Mouse (Mus musculus) liver, embryonic 16.5 days (tissue): Measurements from ENCODE around the gene Dpy19l1. TPM values are rescaled to one million over a fixed set of nuclear protein-coding genes. Genes with fewer than 3 reads are reported as not detected.

ENCODE experiments used
- ATAC-seq: fragments of 200-750 bp; cut with Nextera tagmentation; 2 replicates; pipeline ENCODE4 v1.8.0; 2017; ENCODE audit warnings: low read depth, mild to moderate bottlenecking, moderate number of reproducible peaks, moderate library complexity
- H3K27ac ChIP-seq: fragments of 300-500 bp; sonication (generic); 2 replicates; pipeline ENCODE4 v1.5.1; 2014; ENCODE audit warnings: mild to moderate bottlenecking, low read length
- H3K27me3 ChIP-seq: fragments of 300-500 bp; sonication (generic); 2 replicates; pipeline ENCODE4 v1.6.1; 2014; ENCODE audit warnings: low read depth, low read length, mixed read lengths; ENCODE audit not compliant: control insufficient read depth, insufficient read depth
- H3K36me3 ChIP-seq: fragments of 300-500 bp; sonication (generic); 2 replicates; pipeline ENCODE4 v1.6.1; 2014; ENCODE audit warnings: mild to moderate bottlenecking; ENCODE audit not compliant: control insufficient read depth, insufficient read depth
- H3K4me1 ChIP-seq: fragments of 300-500 bp; sonication (generic); 2 replicates; pipeline ENCODE4 v1.6.1; 2014; ENCODE audit warnings: low read depth, low read length, mixed read lengths; ENCODE audit not compliant: control insufficient read depth
- H3K4me2 ChIP-seq: fragments of 300-500 bp; sonication (generic); 2 replicates; pipeline ENCODE4 v1.6.1; 2014; ENCODE audit warnings: low read depth, low read length, mixed read lengths
- H3K4me3 ChIP-seq: fragments of 300-500 bp; sonication (generic); 2 replicates; pipeline ENCODE4 v1.5.1; 2014; ENCODE audit warnings: low read depth, mild to moderate bottlenecking, low read length
- H3K9ac ChIP-seq: fragments of 300-500 bp; sonication (generic); 2 replicates; pipeline ENCODE4 v1.6.1; 2014; ENCODE audit warnings: low read depth, low read length
- H3K9me3 ChIP-seq: fragments of 300-500 bp; sonication (generic); replicated peaks from 2 replicates; pipeline ENCODE4 v1.6.1; 2016; ENCODE audit warnings: low read length; ENCODE audit not compliant: control insufficient read depth
- WGBS: fragments of 180-500 bp; shearing (Covaris S2); extraction: QIAGEN DNeasy Blood & Tissue Kit; methylation state at CpG from one replicate; pipeline ENCODE4 v1.1.7; 2014; ENCODE audit not compliant: insufficient replicate concordance; 5-methylcytosine and 5-hydroxymethylcytosine counted together
- polyA plus RNA-seq: library from polyadenylated mRNA; unstranded; fragments of >200 nt; fragmentation: Nextera tagmentation; extraction: Ambion mirVana; gene quantifications from 2 replicates; pipeline ENCODE4 v1.2.1, GENCODE M21; 2015

Dpy19l1 gene
- polyA plus RNA-seq, 1 experiment from 2014 or later, result 7.3 TPM

DNA sequence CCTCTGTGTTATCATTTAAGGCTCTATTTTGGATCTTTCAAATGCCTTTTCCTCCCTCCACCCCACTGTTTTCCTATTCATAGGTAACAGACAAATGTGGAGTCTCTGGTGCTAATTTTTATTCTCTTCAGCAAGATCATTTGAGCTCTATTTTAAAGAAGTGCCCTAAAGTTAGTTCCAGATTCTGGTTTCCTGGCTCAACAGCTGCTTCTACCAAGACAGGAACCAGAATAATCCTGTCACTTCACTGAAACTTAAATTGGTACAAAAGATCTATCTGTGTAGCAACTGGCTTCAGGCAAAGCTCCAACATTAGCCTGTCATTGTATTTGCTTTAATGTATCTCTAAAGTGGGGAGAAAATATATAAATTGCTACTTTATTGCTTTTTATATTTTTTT is 3.6 kb upstream of the Dpy19l1 start:
- no peak overlapping the region for H3K9ac ChIP-seq
- ATAC-seq, result no peak
- peaks cover 7% of the 10 kb centered on the region for H3K4me1 ChIP-seq
- H3K27me3 ChIP-seq, result no peaks in the 10 kb centered on the region
- no peak overlapping the region for H3K4me3 ChIP-seq
- no peaks in the 10 kb centered on the region for H3K9me3 ChIP-seq
- no peaks in the 10 kb centered on the region for H3K36me3 ChIP-seq
- no peak overlapping the region for H3K27ac ChIP-seq
- no peak overlapping the region for H3K4me2 ChIP-seq

DNA sequence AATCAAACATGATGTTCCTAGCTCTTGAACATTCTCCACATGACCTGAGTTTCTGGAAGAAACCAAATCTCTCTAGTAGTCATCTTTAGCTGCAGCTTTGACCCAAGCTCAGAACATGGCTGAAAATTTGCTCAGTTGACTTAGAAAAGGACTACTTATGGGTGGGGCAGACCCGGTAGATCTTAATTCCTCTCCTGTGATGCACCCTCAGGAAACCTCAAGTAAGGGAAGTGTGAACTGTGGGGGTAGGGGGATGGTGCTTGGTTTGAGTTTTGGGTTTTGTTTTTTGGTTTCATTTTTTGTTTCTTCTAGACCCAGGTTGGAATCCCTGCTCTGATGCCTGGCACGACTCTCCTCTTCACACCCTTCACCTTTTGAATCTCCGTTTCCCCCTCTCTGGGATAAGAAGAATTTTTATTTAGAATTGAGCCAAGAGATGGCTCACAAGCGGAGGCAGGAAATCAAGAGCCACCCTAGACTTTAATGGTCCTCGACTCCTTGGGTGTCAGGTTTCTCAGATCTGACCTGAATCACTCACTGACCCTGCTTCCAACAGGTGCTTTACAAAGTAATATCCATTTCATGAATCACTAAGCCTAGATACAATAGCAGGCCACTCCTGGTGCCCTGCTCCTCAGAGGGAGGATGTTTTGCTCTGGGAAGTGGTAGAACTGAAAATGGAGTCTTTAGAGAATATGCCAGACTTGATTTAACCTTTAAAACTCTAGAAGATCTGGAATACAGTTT is 2.2 kb upstream of the Dpy19l1 start:
- Histone ChIP-seq H3K27me3 (no peaks in the 10 kb centered on the region), H3K4me3 (no peak overlapping the region), H3K9me3 (no peaks in the 10 kb centered on the region), H3K4me1 (peaks cover 20% of the 10 kb centered on the region), H3K27ac (no peak overlapping the region), H3K9ac (no peak overlapping the region), H3K36me3 (no peaks in the 10 kb centered on the region), H3K4me2 (no peak overlapping the region)
- 51% methylated on average over 5 of the region's 5 CpGs for whole genome bisulfite sequencing
- ATAC-seq, result no peak

DNA sequence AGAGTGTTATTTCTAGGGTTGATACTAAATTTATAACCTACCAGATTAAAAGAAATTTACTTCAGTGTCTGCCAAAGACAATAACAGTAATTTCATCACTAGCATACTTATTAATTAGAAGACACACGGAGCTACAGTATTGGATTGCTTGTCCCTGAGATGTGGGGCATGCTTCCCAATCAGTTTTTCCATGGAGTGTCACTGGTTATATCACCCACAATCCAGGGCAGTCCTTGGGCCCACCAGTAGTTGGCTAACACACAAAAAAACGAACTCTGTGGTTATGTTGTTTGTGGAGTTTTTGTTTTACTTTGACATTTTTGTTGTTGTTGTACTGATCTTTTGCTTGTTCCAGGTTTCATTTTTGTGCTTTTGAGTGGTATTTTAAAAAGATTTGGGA is 1.4 kb upstream of the Dpy19l1 start:
- Histone ChIP-seq H3K36me3 (no peaks in the 10 kb centered on the region), H3K9ac (no peak overlapping the region), H3K4me1 (peaks cover 28% of the 10 kb centered on the region), H3K4me2 (no peak overlapping the region), H3K4me3 (no peak overlapping the region), H3K27me3 (no peaks in the 10 kb centered on the region), H3K9me3 (no peaks in the 10 kb centered on the region), H3K27ac (no peak overlapping the region)
- ATAC-seq, result no peak
- WGBS, result 50% methylated on average over 2 of the region's 2 CpGs

DNA sequence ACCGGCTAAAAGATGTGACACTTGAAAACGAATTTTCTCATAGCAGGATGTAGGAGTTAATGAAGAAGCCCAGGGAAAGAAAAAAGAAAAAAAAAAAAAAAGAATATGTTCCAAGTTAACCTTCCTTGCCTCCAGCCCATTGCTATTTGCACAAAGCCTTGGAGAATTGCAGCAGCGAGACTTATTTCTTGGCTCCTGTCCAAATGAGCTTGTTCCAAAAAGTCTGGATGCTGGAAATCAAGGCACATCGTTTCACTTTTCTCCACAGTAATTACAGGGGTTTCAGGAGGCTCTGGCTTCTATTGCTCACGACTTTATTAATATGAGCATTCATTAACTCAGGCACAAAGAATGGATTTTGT is 899 bp upstream of the Dpy19l1 start:
- H3K36me3 ChIP-seq, result no peaks in the 10 kb centered on the region
- WGBS, result 11% methylated on average over 5 of the region's 5 CpGs

DNA sequence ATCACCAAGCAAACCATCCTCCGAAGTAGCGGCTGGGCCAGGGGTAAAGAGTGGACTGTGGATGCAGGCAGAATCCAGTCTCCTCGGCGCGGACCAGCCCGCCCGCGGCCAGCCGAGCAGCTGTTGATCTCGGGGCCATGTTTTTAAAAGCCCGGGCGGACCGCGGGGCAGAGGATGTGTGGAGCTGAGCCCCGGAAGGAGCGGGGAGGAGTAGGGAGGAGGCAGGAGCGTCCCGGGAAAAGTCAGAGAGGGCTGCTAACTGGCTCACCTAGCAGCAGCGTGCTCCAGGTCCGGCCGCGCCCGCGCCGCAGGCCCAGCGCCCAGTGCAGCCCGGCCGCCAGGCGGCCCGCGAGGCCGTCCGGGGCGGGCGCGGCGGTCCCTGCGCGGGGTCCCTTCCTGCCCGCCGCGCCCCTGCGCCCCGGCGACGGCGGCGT is 352 bp downstream of the Dpy19l1 start:
- WGBS, result 0% methylated on average over 38 of the region's 48 CpGs
- H3K36me3 ChIP-seq, result no peaks in the 10 kb centered on the region; the same call in 1 of the 2 replicates
- no peaks in the 10 kb centered on the region for H3K27me3 ChIP-seq
- peak overlapping the region; percentile 91 for H3K9ac ChIP-seq
- ATAC-seq, result peak; percentile 73
- peak overlapping the region; percentile 79 for H3K4me2 ChIP-seq
- peak overlapping the region; percentile 92 for H3K27ac ChIP-seq
- H3K9me3 ChIP-seq, result 0 out of 2 replicates have a peak, but pooled peaks cover 3% of the 10 kb centered on the region
- H3K4me1 ChIP-seq, result peaks cover 45% of the 10 kb centered on the region
- H3K4me3 ChIP-seq, result peak overlapping the region; percentile 89

More for the DNA sequence above, 899 bp upstream of the Dpy19l1 start:
- Histone ChIP-seq H3K4me1 (peaks cover 34% of the 10 kb centered on the region), H3K9ac (peak overlapping the region; percentile 69), H3K4me3 (peak overlapping the region; percentile 89), H3K9me3 (no peaks in the 10 kb centered on the region), H3K27me3 (no peaks in the 10 kb centered on the region), H3K27ac (no peak overlapping the region; the same call in 1 of the 2 replicates), H3K4me2 (peak overlapping the region; percentile 70)
- no peak for ATAC-seq

DNA sequence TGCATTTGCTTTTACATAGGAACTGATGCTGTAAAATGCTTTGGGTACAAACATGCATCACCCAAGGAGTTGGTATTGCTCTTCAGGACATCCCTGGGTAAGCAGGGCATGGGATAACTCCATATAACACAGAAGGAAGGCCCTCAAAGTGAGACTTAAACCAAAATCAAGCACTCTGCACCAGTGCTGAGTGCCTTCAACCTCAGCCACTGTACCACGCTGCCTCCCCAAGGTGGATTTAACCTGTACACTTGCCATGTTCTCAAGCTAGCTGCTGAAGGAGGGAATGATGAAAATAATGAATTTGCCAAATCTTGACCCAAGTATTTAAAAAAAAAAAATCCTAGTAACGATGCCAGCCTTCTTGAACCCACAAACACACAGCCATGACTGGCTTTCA is 1.3 kb downstream of the Dpy19l1 start:
- peak overlapping the region; percentile 89 for H3K4me3 ChIP-seq
- 0 out of 2 replicates have a peak, but pooled peaks cover 3% of the 10 kb centered on the region for H3K9me3 ChIP-seq
- WGBS, result 20% methylated on average over 2 of the region's 2 CpGs
- H3K4me2 ChIP-seq, result peak overlapping the region; percentile 79
- H3K4me1 ChIP-seq, result peaks cover 52% of the 10 kb centered on the region
- H3K9ac ChIP-seq, result peak overlapping the region; percentile 91
- H3K27ac ChIP-seq, result no peak overlapping the region; the same call in 1 of the 2 replicates
- ATAC-seq, result no peak
- no peaks in the 10 kb centered on the region for H3K27me3 ChIP-seq
- no peaks in the 10 kb centered on the region; the same call in 1 of the 2 replicates for H3K36me3 ChIP-seq

DNA sequence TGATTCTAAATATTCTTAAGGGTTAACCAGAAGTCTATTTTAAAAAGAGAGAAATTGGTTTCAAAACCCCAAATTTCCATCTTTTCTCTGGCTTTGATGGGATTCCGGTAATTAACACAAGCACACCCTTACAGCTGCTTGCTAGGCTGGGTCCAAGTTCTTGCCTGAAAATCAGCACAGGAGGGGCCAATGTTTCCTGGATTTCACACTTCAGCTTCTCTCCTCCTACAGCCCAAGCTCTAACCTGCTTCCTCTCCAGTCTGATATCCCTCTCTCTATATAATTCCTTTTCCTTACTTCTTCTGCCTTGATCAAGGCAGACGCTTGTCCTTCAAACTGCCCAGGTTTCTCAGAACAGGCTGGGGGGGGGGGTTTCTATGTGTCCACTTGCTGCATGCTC is 6.7 kb downstream of the Dpy19l1 start:
- H3K4me2 ChIP-seq, result no peak overlapping the region
- H3K4me1 ChIP-seq, result peaks cover 44% of the 10 kb centered on the region
- H3K4me3 ChIP-seq, result no peak overlapping the region
- H3K27ac ChIP-seq, result no peak overlapping the region; the same call in 1 of the 2 replicates
- no peaks in the 10 kb centered on the region; the same call in 1 of the 2 replicates for H3K36me3 ChIP-seq
- no peak for ATAC-seq
- no peak overlapping the region for H3K9ac ChIP-seq
- no peaks in the 10 kb centered on the region for H3K27me3 ChIP-seq
- 0 out of 2 replicates have a peak, but pooled peaks cover 3% of the 10 kb centered on the region for H3K9me3 ChIP-seq
- 87% methylated on average over 2 of the region's 2 CpGs for WGBS

DNA sequence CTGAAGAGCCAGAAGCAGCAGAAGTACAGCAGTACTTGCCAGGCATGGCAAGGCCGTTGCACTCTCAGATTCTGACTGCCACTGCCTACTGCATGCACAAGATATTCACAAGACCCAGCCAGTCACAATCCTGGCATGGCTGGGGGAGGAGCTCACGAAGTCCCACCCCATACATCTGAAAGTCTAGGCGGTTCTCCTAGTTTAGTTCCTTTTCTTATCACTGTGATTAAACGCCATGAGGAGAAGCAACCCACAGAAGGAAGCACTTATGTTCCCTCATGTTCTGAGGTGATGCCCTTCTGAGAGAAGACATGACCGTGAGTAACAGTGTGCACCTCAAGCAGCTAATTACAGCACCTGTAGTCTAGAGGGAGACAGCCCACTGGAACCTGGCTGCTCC is 12.4 kb downstream of the Dpy19l1 start:
- H3K27ac ChIP-seq, result peak overlapping the region; percentile 62

DNA sequence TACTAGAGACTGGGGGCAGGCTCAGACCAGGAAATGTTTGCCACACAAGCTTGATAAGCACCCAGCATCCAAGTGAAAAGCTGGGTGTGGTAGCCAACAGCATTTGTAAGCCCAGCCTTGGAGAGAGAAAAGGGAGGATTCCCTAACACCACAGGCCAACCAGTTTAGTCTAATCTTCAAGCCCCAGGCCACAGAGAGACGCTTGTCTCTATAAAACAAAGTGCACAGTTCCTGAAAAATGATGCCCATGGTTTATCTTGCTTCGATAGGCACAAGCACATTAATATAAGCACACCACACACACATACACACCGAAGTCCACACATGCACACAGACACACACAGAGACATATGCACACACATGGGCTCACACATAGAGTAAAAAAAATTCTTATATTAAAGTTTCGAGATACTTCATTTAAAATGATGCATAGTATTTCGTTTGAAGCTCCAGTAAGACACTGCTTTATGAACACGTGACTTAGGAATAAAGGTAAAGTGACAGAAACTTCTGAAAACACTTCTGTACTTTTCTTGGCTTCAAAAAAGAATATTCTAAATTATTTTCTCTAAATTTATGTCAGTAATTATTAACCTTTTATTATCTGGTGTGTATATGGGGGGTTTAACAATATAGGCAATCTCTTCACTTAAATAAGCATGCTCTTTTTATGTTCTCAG is 14.4 kb downstream of the Dpy19l1 start:
- Histone ChIP-seq H3K9ac (no peak overlapping the region), H3K4me1 (peaks cover 48% of the 10 kb centered on the region), H3K36me3 (no peaks in the 10 kb centered on the region; the same call in 1 of the 2 replicates), H3K27me3 (no peaks in the 10 kb centered on the region), H3K27ac (peak overlapping the region; percentile 91), H3K9me3 (no peaks in the 10 kb centered on the region), H3K4me3 (peak overlapping the region; percentile 20), H3K4me2 (peak overlapping the region; percentile 61)
- ATAC-seq, result peak; percentile 93
- 35% methylated on average over 6 of the region's 6 CpGs for WGBS

More for the DNA sequence above, 12.4 kb downstream of the Dpy19l1 start:
- 34% methylated on average over 5 of the region's 5 CpGs for WGBS
- Histone ChIP-seq H3K27me3 (no peaks in the 10 kb centered on the region), H3K9me3 (no peaks in the 10 kb centered on the region), H3K4me3 (no peak overlapping the region), H3K4me2 (peak overlapping the region; percentile 15; the same call in 1 of the 2 replicates), H3K4me1 (peaks cover 45% of the 10 kb centered on the region), H3K36me3 (no peaks in the 10 kb centered on the region; the same call in 1 of the 2 replicates), H3K9ac (no peak overlapping the region)
- ATAC-seq, result peak; percentile 70
